Mouse (Mus musculus): ENCODE measurements around the gene Lactb.

Lactb gene

GRCm38 (mm10) chr9:66918672-66919330 lies 56.5 kb downstream of the Lactb start:
- no peak for TF ChIP-seq GATA4 (IDR thresholded peaks at IDR 0.05; ENCODE audit: insufficient replicate concordance, low read length)

- no peak for TF ChIP-seq GATA4 (IDR thresholded peaks at IDR 0.05; ENCODE audit: insufficient replicate concordance, low read length)
Observed at GRCm38 (mm10) chr9:66917892-66918255, 57.4 kb downstream of the Lactb start.

GRCm38 (mm10) chr9:66917216-66917891 lies 57.9 kb downstream of the Lactb start:
- TF ChIP-seq GATA4 (IDR thresholded peaks at IDR 0.05; ENCODE audit: insufficient replicate concordance, low read length) = no peak

GRCm38 (mm10) chr9:66915869-66916785 lies 59.2 kb downstream of the Lactb start:
- no peak for TF ChIP-seq GATA4 (IDR thresholded peaks at IDR 0.05; ENCODE audit: insufficient replicate concordance, low read length)

- no peak for TF ChIP-seq GATA4 (IDR thresholded peaks at IDR 0.05; ENCODE audit: insufficient replicate concordance, low read length)
Observed at GRCm38 (mm10) chr9:66915401-66915800, 59.9 kb downstream of the Lactb start.

GRCm38 (mm10) chr9:66914540-66914939 lies 60.7 kb downstream of the Lactb start:
- TF ChIP-seq GATA4 (IDR thresholded peaks at IDR 0.05; ENCODE audit: insufficient replicate concordance, low read length) = no peak

- TF ChIP-seq GATA4 (IDR thresholded peaks at IDR 0.05; ENCODE audit: insufficient replicate concordance, low read length) = no peak
Observed at GRCm38 (mm10) chr9:66912304-66912703, 63.0 kb downstream of the Lactb start.

GRCm38 (mm10) chr9:66910677-66911076 lies 64.6 kb downstream of the Lactb start:
- TF ChIP-seq GATA4 (IDR thresholded peaks at IDR 0.05; ENCODE audit: insufficient replicate concordance, low read length) = no peak

- TF ChIP-seq GATA4 (IDR thresholded peaks at IDR 0.05; ENCODE audit: insufficient replicate concordance, low read length) = no peak
Observed at GRCm38 (mm10) chr9:66909922-66910321, 65.4 kb downstream of the Lactb start.

- TF ChIP-seq GATA4 (IDR thresholded peaks at IDR 0.05; ENCODE audit: insufficient replicate concordance, low read length) = no peak
Observed at GRCm38 (mm10) chr9:66907746-66908397, 67.4 kb downstream of the Lactb start.

- TF ChIP-seq GATA4 (IDR thresholded peaks at IDR 0.05; ENCODE audit: insufficient replicate concordance, low read length) = no peak
Observed at GRCm38 (mm10) chr9:66907126-66907525, 68.2 kb downstream of the Lactb start.

GRCm38 (mm10) chr9:66905990-66906389 lies 69.3 kb downstream of the Lactb start:
- no peak for TF ChIP-seq GATA4 (IDR thresholded peaks at IDR 0.05; ENCODE audit: insufficient replicate concordance, low read length)

All from liver, adult (tissue).